Mouse (Mus musculus) left cerebral cortex, adult 18-20 months (tissue): ENCODE results near the gene Ppp6r3. TPM values are rescaled to one million over a fixed set of nuclear protein-coding genes. Genes with fewer than 3 reads are reported as not detected.
A peak's percentile ranks its signal among the peaks of the same experiment; 100 is the strongest.

Experiments
- DNase-seq, 2 experiments: peaks; one replicate each; pipeline ENCODE4 v3.0.0; 2021 to 2022; ENCODE audit warnings: low spot score in 2 of 2, mixed read lengths in 1 of 2
- total RNA-seq, 2 experiments: library from RNA; stranded (reverse); gene quantifications; 2 replicates each; pipeline ENCODE4 v1.2.3; 2021

Gene Ppp6r3
- total RNA-seq, 2 experiments from 2014 or later, result 75.9 to 80.3 TPM

- no peak for DNase-seq
Measured at GRCm38 (mm10) chr19:3435824-3436223, 139.7 kb downstream of the Ppp6r3 start.

GRCm38 (mm10) chr19:3434641-3435040 lies 140.9 kb downstream of the Ppp6r3 start:
- DNase-seq, result no peak

GRCm38 (mm10) chr19:3434124-3434523 lies 141.4 kb downstream of the Ppp6r3 start:
- DNase-seq, result no peak

GRCm38 (mm10) chr19:3431969-3432368 lies 143.6 kb downstream of the Ppp6r3 start:
- DNase-seq, result no peak

GRCm38 (mm10) chr19:3431066-3431465 lies 144.5 kb downstream of the Ppp6r3 start:
- no peak for DNase-seq

GRCm38 (mm10) chr19:3429156-3429816 lies 146.3 kb downstream of the Ppp6r3 start:
- no peak for DNase-seq

- DNase-seq, result no peak
Measured at GRCm38 (mm10) chr19:3428057-3428830, 147.3 kb downstream of the Ppp6r3 start.

GRCm38 (mm10) chr19:3424214-3424613 lies 151.3 kb downstream of the Ppp6r3 start:
- no peak for DNase-seq

- DNase-seq, result no peak
Measured at GRCm38 (mm10) chr19:3422981-3423380, 152.6 kb downstream of the Ppp6r3 start.

- no peak for DNase-seq
Measured at GRCm38 (mm10) chr19:3422488-3422887, 153.1 kb downstream of the Ppp6r3 start.

GRCm38 (mm10) chr19:3419251-3419650 lies 156.3 kb downstream of the Ppp6r3 start:
- peak; percentile 51 to 61 for DNase-seq

- peak in 1 of 2 experiments; percentile 8 for DNase-seq
Measured at GRCm38 (mm10) chr19:3414268-3414733, 161.2 kb downstream of the Ppp6r3 start, which contains the start of gene Gal. TSS of gene Gal (minus strand) at chr19:3414544.

GRCm38 (mm10) chr19:3405531-3406281 lies 169.8 kb downstream of the Ppp6r3 start:
- no peak for DNase-seq

Other genes with a start within 250 kb of the Ppp6r3 start
- gene Tesmin, start 186.9 kb downstream of the Ppp6r3 start, total RNA-seq, result under 1 TPM in 1 of 2 experiments, not detected in 1; 0.14 TPM
- not detected for gene Gal, start 161.2 kb downstream of the Ppp6r3 start, total RNA-seq
- 1 to 10 TPM; 7.3 to 8.3 TPM for gene Lrp5, start 110.8 kb upstream of the Ppp6r3 start, total RNA-seq
- 10 to 100 TPM; 31.7 to 32.1 TPM for gene 1810055G02Rik, start 132.5 kb upstream of the Ppp6r3 start, total RNA-seq
- gene Kmt5b, start 191.7 kb upstream of the Ppp6r3 start, total RNA-seq, result 10 to 100 TPM; 48.8 to 49.8 TPM